Mouse (Mus musculus) neural tube, embryonic 12.5 days (tissue): ENCODE measurements around the gene Chst8. TPM values are rescaled to one million over a fixed set of nuclear protein-coding genes. Genes with fewer than 3 reads are reported as not detected.

Experiments used
- ATAC-seq: fragments of 200-750 bp; cut with Nextera tagmentation; 2 replicates; pipeline ENCODE4 v1.8.0; 2017; ENCODE audit warnings: low read depth, mild to moderate bottlenecking, moderate TSS enrichment, moderate library complexity; ENCODE audit not compliant: low FRiP score
- H3K27ac ChIP-seq: fragments of 300-500 bp; sonication (generic); 2 replicates; pipeline ENCODE4 v1.5.1; 2016
- H3K27me3 ChIP-seq: fragments of 300-500 bp; sonication (generic); replicated peaks from 2 replicates; pipeline ENCODE4 v1.6.1; 2016; ENCODE audit warnings: mild to moderate bottlenecking
- H3K36me3 ChIP-seq: fragments of 300-500 bp; sonication (generic); 2 replicates; pipeline ENCODE4 v1.6.1; 2016; ENCODE audit warnings: mild to moderate bottlenecking
- H3K4me1 ChIP-seq: fragments of 300-500 bp; sonication (generic); 2 replicates; pipeline ENCODE4 v1.6.1; 2016
- H3K4me2 ChIP-seq: fragments of 300-500 bp; sonication (generic); replicated peaks from 2 replicates; pipeline ENCODE4 v1.6.1; 2016; ENCODE audit warnings: mild to moderate bottlenecking
- H3K4me3 ChIP-seq: fragments of 300-500 bp; sonication (generic); 2 replicates; pipeline ENCODE4 v1.5.1; 2016
- H3K9ac ChIP-seq: fragments of 300-500 bp; sonication (generic); 2 replicates; pipeline ENCODE4 v1.6.1; 2016; ENCODE audit warnings: mild to moderate bottlenecking
- H3K9me3 ChIP-seq: fragments of 300-500 bp; sonication (generic); 2 replicates; pipeline ENCODE4 v1.6.1; 2016; ENCODE audit warnings: mild to moderate bottlenecking
- WGBS: fragments of 180-500 bp; shearing (Covaris S2); methylation state at CpG from one replicate; pipeline ENCODE4 v1.1.7; 2016; 5-methylcytosine and 5-hydroxymethylcytosine counted together
- polyA plus RNA-seq: library from polyadenylated mRNA; unstranded; fragments of >200 nt; fragmentation: Nextera tagmentation; extraction: Ambion mirVana; gene quantifications from 2 replicates; pipeline ENCODE4 v1.2.1, GENCODE M21; 2016

The Chst8 gene
- polyA plus RNA-seq, 1 experiment from 2014 or later = 42.4 TPM

GRCm38 (mm10) chr7:34820554-34820953, 8.0 kb upstream of the Chst8 start:
- 0 out of 2 replicates have a peak, but pooled peaks cover 4% of the 10 kb centered on the region for H3K9me3 ChIP-seq
- no peak overlapping the region for H3K4me3 ChIP-seq
- ATAC-seq = no peak
- no peaks in the 10 kb centered on the region for H3K36me3 ChIP-seq
- no peaks in the 10 kb centered on the region for H3K27me3 ChIP-seq
- WGBS = 29% methylated on average over 6 of the region's 6 CpGs
- no peak overlapping the region for H3K4me2 ChIP-seq
- no peak overlapping the region for H3K27ac ChIP-seq
- no peak overlapping the region for H3K9ac ChIP-seq
- H3K4me1 ChIP-seq = 0 out of 2 replicates have a peak, but pooled peaks cover 4% of the 10 kb centered on the region

- no peak overlapping the region for H3K4me3 ChIP-seq
- WGBS = 89% methylated on average over 18 of the region's 18 CpGs
- H3K4me1 ChIP-seq = 0 out of 2 replicates have a peak, but pooled peaks cover 4% of the 10 kb centered on the region
- H3K27ac ChIP-seq = no peak overlapping the region
- ATAC-seq = no peak
- H3K4me2 ChIP-seq = no peak overlapping the region
- H3K9ac ChIP-seq = no peak overlapping the region
- 0 out of 2 replicates have a peak, but pooled peaks cover under 1% of the 10 kb centered on the region for H3K27me3 ChIP-seq
- no peaks in the 10 kb centered on the region for H3K36me3 ChIP-seq
- 0 out of 2 replicates have a peak, but pooled peaks cover 4% of the 10 kb centered on the region for H3K9me3 ChIP-seq
Measured at GRCm38 (mm10) chr7:34819796-34820195, 7.3 kb upstream of the Chst8 start.

GRCm38 (mm10) chr7:34818660-34819059, 6.1 kb upstream of the Chst8 start:
- 77% methylated on average over 5 of the region's 5 CpGs for WGBS
- peaks cover 12% of the 10 kb centered on the region for H3K27me3 ChIP-seq
- H3K27ac ChIP-seq = no peak overlapping the region
- no peaks in the 10 kb centered on the region for H3K36me3 ChIP-seq
- no peak overlapping the region for H3K9ac ChIP-seq
- ATAC-seq = no peak
- 0 out of 2 replicates have a peak, but pooled peaks cover 4% of the 10 kb centered on the region for H3K9me3 ChIP-seq
- 0 out of 2 replicates have a peak, but pooled peaks cover 4% of the 10 kb centered on the region for H3K4me1 ChIP-seq
- no peak overlapping the region for H3K4me3 ChIP-seq
- H3K4me2 ChIP-seq = no peak overlapping the region

- ATAC-seq = no peak
- Histone ChIP-seq H3K36me3 (no peaks in the 10 kb centered on the region), H3K4me3 (no peak overlapping the region), H3K27me3 (peaks cover 27% of the 10 kb centered on the region), H3K27ac (no peak overlapping the region), H3K4me2 (no peak overlapping the region), H3K9ac (no peak overlapping the region), H3K9me3 (0 out of 2 replicates have a peak, but pooled peaks cover 4% of the 10 kb centered on the region), H3K4me1 (peaks cover 10% of the 10 kb centered on the region)
- WGBS = 82% methylated on average over 7 of the region's 7 CpGs
Measured at GRCm38 (mm10) chr7:34816981-34817380, 4.5 kb upstream of the Chst8 start.

- Histone ChIP-seq H3K4me1 (peaks cover 17% of the 10 kb centered on the region), H3K27me3 (peaks cover 44% of the 10 kb centered on the region), H3K9ac (no peak overlapping the region), H3K4me3 (no peak overlapping the region), H3K36me3 (no peaks in the 10 kb centered on the region), H3K27ac (no peak overlapping the region), H3K9me3 (0 out of 2 replicates have a peak, but pooled peaks cover 4% of the 10 kb centered on the region), H3K4me2 (no peak overlapping the region)
- 80% methylated on average over 3 of the region's 3 CpGs for WGBS
- ATAC-seq = no peak
Measured at GRCm38 (mm10) chr7:34814801-34815200, 2.3 kb upstream of the Chst8 start.

- H3K27ac ChIP-seq = peak overlapping the region; percentile 32; the same call in 1 of the 2 replicates
- 0 out of 2 replicates have a peak, but pooled peaks cover 4% of the 10 kb centered on the region for H3K9me3 ChIP-seq
- H3K4me2 ChIP-seq = peak overlapping the region; percentile 86
- H3K4me3 ChIP-seq = peak overlapping the region; percentile 46
- peaks cover 63% of the 10 kb centered on the region for H3K27me3 ChIP-seq
- H3K4me1 ChIP-seq = peaks cover 38% of the 10 kb centered on the region
- peak overlapping the region; percentile 63 for H3K9ac ChIP-seq
- WGBS = under 1% methylated on average over 66 of the region's 66 CpGs
- H3K36me3 ChIP-seq = no peaks in the 10 kb centered on the region
- ATAC-seq = peak; percentile 39
Measured at GRCm38 (mm10) chr7:34811531-34812526, 682 bp downstream of the Chst8 start.

GRCm38 (mm10) chr7:34811060-34811459, 1.5 kb downstream of the Chst8 start:
- Histone ChIP-seq H3K27me3 (peaks cover 63% of the 10 kb centered on the region), H3K4me1 (peaks cover 46% of the 10 kb centered on the region), H3K27ac (0 out of 2 replicates have a peak overlapping the region, but pooled peaks have one; percentile 32), H3K9me3 (0 out of 2 replicates have a peak, but pooled peaks cover 4% of the 10 kb centered on the region), H3K4me2 (peak overlapping the region; percentile 86), H3K36me3 (no peaks in the 10 kb centered on the region), H3K4me3 (peak overlapping the region; percentile 46), H3K9ac (peak overlapping the region; percentile 63)
- ATAC-seq = no peak
- WGBS = 2% methylated on average over 10 of the region's 10 CpGs

GRCm38 (mm10) chr7:34806307-34806706, 6.2 kb downstream of the Chst8 start:
- WGBS = 80% methylated on average over 6 of the region's 6 CpGs
- ATAC-seq = no peak
- Histone ChIP-seq H3K27me3 (peaks cover 29% of the 10 kb centered on the region), H3K4me1 (peaks cover 48% of the 10 kb centered on the region), H3K4me3 (no peak overlapping the region), H3K27ac (no peak overlapping the region), H3K4me2 (no peak overlapping the region), H3K9ac (no peak overlapping the region), H3K36me3 (no peaks in the 10 kb centered on the region), H3K9me3 (no peaks in the 10 kb centered on the region)

GRCm38 (mm10) chr7:34805691-34806205, 6.8 kb downstream of the Chst8 start:
- H3K4me3 ChIP-seq = no peak overlapping the region
- no peak overlapping the region for H3K9ac ChIP-seq
- H3K4me2 ChIP-seq = no peak overlapping the region
- no peak for ATAC-seq
- H3K27ac ChIP-seq = no peak overlapping the region
- H3K9me3 ChIP-seq = no peaks in the 10 kb centered on the region
- no peaks in the 10 kb centered on the region for H3K36me3 ChIP-seq
- 83% methylated on average over 3 of the region's 3 CpGs for WGBS
- peaks cover 24% of the 10 kb centered on the region for H3K27me3 ChIP-seq
- peaks cover 48% of the 10 kb centered on the region for H3K4me1 ChIP-seq

GRCm38 (mm10) chr7:34805042-34805441, 7.5 kb downstream of the Chst8 start:
- 80% methylated on average over 2 of the region's 2 CpGs for WGBS
- Histone ChIP-seq H3K27me3 (peaks cover 21% of the 10 kb centered on the region), H3K9ac (no peak overlapping the region), H3K4me1 (peaks cover 53% of the 10 kb centered on the region), H3K4me2 (0 out of 2 replicates have a peak overlapping the region, but pooled peaks have one; percentile 19), H3K9me3 (no peaks in the 10 kb centered on the region), H3K27ac (no peak overlapping the region), H3K36me3 (no peaks in the 10 kb centered on the region), H3K4me3 (no peak overlapping the region)
- ATAC-seq = no peak

GRCm38 (mm10) chr7:34799950-34800511, 12.5 kb downstream of the Chst8 start:
- Histone ChIP-seq H3K4me2 (peak overlapping the region; percentile 44), H3K4me3 (no peak overlapping the region), H3K9me3 (no peaks in the 10 kb centered on the region), H3K36me3 (no peaks in the 10 kb centered on the region), H3K27me3 (no peaks in the 10 kb centered on the region), H3K27ac (peak overlapping the region; percentile 64), H3K4me1 (peaks cover 47% of the 10 kb centered on the region), H3K9ac (no peak overlapping the region)
- WGBS = 15% methylated on average over 13 of the region's 13 CpGs
- peak; percentile 69; the same call in 1 of the 2 replicates for ATAC-seq

- no peaks in the 10 kb centered on the region for H3K9me3 ChIP-seq
- no peak overlapping the region for H3K9ac ChIP-seq
- ATAC-seq = no peak
- WGBS = 6% methylated on average over 3 of the region's 3 CpGs
- H3K27me3 ChIP-seq = no peaks in the 10 kb centered on the region
- peaks cover 41% of the 10 kb centered on the region for H3K4me1 ChIP-seq
- no peak overlapping the region for H3K4me3 ChIP-seq
- peak overlapping the region; percentile 44 for H3K4me2 ChIP-seq
- H3K36me3 ChIP-seq = no peaks in the 10 kb centered on the region
- H3K27ac ChIP-seq = peak overlapping the region; percentile 64
Measured at GRCm38 (mm10) chr7:34799404-34799771, 13.1 kb downstream of the Chst8 start.
